Mouse (Mus musculus): ENCODE measurements around the gene Bub1b.

Gene Bub1b

GRCm38 (mm10) chr2:118667181-118667580 lies 69.2 kb downstream of the Bub1b start:
- no peak for DNase-seq

- peak; percentile 68 to 83 for DNase-seq
Observed at GRCm38 (mm10) chr2:118669245-118669644, 71.2 kb downstream of the Bub1b start.

- peak; percentile 72 to 86 for DNase-seq
Observed at GRCm38 (mm10) chr2:118669785-118670184, 71.8 kb downstream of the Bub1b start.

- peak in 1 of 2 experiments; percentile 66 for DNase-seq
Observed at GRCm38 (mm10) chr2:118671728-118672127, 73.7 kb downstream of the Bub1b start.

DNA sequence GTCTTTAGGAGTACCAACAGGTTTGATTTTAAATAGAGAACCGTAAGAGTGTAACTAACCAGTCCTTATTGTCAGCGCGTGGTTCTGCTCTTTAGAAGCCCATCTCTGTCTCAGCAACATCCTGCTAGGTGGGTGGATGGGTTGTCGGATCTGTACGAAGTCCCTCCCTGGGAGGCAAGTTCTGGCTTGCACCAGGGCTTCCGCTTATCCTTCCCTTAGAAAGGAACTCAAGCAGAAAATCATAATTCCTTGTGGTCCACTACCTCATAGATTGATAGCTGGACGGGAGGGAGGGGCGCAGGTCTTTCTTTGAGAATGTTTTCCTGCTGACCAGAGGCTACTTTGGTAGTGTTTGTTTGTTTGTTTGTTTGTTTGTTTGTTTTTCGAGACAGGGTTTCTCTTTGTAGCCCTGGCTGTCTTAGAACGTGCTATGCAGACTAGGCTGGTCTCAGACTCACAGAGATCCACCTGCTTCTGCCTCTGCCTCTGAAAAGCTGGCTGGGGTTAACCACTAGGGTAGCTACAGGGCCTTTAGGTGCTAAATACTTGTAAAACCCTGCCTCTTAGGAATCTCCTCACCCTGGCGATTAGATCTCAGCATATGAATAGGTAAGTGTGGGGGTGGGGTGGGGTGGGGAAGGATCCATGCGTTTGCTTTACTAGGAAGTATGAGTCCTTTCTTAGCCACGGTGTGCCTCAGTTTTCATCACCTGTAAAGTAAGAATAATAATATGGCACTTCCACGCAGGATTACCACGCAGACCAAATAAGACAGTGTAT lies 75.9 kb downstream of the Bub1b start:
- no peak for DNase-seq

GRCm38 (mm10) chr2:118674500-118674899 lies 76.5 kb downstream of the Bub1b start:
- DNase-seq = no peak

- peak in 1 of 2 experiments; percentile 62 for DNase-seq
Observed at GRCm38 (mm10) chr2:118676839-118677741, 79.1 kb downstream of the Bub1b start.

DNA sequence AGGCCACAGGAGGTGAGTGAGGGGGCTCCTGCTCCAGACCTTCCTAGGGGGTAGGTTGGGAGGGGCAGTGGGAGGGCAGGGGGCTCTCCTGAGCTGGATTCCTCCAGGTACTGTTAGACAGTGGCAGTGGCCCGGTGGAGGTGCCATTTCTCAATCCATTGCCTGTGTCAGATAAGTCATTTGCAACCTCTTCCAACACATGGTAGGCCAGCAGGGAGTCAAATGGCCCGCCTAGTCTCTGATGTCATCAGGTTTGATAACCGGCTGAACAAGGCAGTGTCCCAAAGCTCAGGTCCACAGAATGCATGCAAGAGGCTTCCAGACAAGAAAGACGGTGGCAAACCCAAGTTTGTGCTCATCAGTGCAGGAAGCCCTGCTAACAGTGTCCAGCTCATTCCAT lies 79.8 kb downstream of the Bub1b start:
- peak in 1 of 2 experiments; percentile 41 for DNase-seq

DNA sequence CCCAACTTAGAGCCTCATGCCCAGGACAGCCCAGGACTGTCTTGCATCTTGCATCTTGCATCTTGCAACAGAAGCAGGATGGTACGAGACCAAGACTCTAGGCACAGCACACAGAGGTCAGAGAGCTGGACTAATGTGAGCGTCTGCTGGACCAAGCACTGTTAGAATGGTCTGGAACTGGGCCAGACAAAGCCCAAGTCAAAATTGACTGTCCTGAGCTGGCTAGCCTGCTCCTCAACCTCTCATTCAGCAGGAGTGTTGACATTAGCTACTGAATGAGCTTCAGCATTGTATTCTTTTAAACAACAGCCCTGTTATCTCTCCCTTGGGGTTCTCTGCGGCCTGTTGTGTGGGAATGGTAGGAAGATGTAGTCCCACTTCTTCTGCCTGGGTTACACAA lies 81.6 kb downstream of the Bub1b start:
- DNase-seq = no peak

DNA sequence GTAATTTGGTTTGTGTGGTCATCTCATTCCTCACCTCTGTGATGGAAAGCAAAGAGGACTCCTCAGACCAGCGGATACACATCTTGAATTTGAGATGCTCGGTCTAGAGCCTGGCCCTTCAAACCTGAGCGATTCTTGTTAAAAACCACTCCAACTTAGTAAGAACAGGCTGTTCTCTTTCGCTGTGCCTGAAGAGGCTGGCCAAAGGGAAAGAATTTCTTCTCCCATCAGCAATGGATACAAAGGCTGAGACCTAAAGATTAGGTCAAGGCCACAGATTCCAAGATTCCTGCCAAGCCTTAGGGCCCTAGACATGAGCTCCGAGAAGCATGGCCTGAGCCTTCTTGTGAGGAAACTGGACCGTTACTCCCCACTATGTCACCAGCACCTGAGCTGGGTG lies 82.9 kb downstream of the Bub1b start:
- no peak for DNase-seq

DNA sequence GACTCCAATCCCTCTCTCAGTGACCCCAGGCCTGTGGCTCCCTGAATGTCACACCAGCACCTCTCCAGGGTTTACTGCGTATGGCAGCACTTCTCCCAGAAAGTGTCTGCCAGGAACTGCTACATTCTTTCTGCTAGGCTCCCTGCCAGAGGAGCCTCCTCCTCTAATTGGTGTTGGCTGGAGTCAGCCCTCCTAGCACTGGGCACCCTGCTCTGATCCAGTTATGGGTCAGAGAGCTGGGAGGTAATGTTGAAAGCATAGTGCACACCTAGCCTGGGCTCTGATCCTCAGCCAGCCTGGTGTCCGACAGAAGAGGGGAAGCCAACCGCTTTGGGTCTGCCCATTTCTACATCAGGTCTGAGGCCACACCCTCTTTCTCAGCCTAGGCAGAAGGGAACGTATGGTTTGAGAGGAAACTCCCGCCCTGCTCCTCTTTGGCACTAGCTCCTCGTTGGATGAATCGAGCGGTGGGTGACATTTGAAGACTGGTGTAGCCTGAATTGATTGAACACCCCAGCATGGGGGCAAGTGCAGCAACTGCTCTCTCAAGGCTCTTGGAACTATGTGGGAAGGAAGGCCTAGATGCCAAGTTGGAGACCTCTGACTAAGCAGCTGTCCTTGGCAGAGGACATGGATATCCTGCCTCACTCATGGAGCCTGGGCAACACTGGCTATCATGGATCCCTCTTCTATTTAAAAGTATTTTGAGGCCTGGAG lies 84.7 kb downstream of the Bub1b start:
- DNase-seq = peak; percentile 64 to 70

DNA sequence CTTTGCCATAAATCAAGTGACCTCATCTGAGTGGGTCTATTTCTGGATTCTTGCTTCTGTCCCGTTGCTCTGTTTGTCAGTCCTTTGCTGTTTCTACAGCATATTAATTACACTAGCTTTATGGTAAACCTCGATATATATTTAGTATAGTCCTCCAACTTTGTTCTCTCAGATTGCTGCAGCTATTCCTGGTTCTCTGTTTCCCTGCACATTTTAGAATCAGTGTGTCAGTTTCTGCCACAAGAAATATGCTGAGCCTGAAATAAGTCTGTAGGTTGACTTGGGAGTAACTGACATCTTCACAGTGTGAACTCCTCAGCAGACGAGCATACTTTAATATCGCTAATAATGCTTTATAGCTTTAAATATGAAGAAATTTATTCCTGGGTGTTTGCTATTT lies 87.1 kb downstream of the Bub1b start:
- DNase-seq = no peak

GRCm38 (mm10) chr2:118686693-118687092 lies 88.7 kb downstream of the Bub1b start:
- DNase-seq = no peak

- DNase-seq = peak; percentile 66
Observed at GRCm38 (mm10) chr2:118687791-118688190, 89.8 kb downstream of the Bub1b start.

GRCm38 (mm10) chr2:118689875-118690274 lies 91.9 kb downstream of the Bub1b start:
- peak in 1 of 2 experiments; percentile 67 for DNase-seq
